ENCODE assay signal across 8 mouse cellular contexts in genomic region chr11:117326867-117327600, GRCm38 (mm10).
DNase-seq lines count a peak whose midpoint lies in the region; ATAC-seq lines count a peak whose summit lies in the region.

No protein-coding gene starts in this region.

- H3K4me1 ChIP-seq in lung, embryonic 15.5 days, result peaks cover 89% of the 10 kb centered on the region
- H3K4me1 ChIP-seq in embryonic facial prominence, embryonic 13.5 days, result peaks cover 87% of the 10 kb centered on the region

- H3K9me3 ChIP-seq in lung, embryonic 15.5 days, result no peaks in the 10 kb centered on the region
- no peaks in the 10 kb centered on the region for H3K9me3 ChIP-seq in embryonic facial prominence, embryonic 13.5 days

- no peak for ATAC-seq in lung, embryonic 15.5 days (ENCODE audit: borderline replicate concordance, extremely low read depth, low FRiP score, low TSS enrichment)
- no peak for ATAC-seq in embryonic facial prominence, embryonic 13.5 days (ENCODE audit: insufficient number of reproducible peaks, insufficient read depth, low FRiP score, low TSS enrichment, low read depth)
- ATAC-seq in megakaryocyte-erythroid progenitor cell, adult 5-6 weeks (replicated peaks; ENCODE audit: low FRiP score, low TSS enrichment, poor library complexity, severe bottlenecking), result no peak

- H3K9ac ChIP-seq in lung, embryonic 15.5 days, result no peak overlapping the region
- H3K9ac ChIP-seq in embryonic facial prominence, embryonic 13.5 days, result no peak overlapping the region

- no peaks in the 10 kb centered on the region for H3K27me3 ChIP-seq in lung, embryonic 15.5 days
- H3K27me3 ChIP-seq in embryonic facial prominence, embryonic 13.5 days, result no peaks in the 10 kb centered on the region

- WGBS in lung, embryonic 15.5 days, result 50% methylated on average over 15 of the region's 16 CpGs
- 68% methylated on average over 16 of the region's 16 CpGs for WGBS in embryonic facial prominence, embryonic 13.5 days
- WGBS in macrophage (ENCODE audit: missing documents), result 44% methylated on average over 16 of the region's 16 CpGs

- no peak overlapping the region for H3K4me3 ChIP-seq in lung, embryonic 15.5 days
- H3K4me3 ChIP-seq in embryonic facial prominence, embryonic 13.5 days, result no peak overlapping the region
- H3K4me3 ChIP-seq in macrophage (ENCODE audit: inconsistent target), result peak overlapping the region; percentile 40

- peak; percentile 86 to 90 for DNase-seq in cerebellum, postnatal 10 days
- DNase-seq in cerebellum, adult 11 months, result no peak
- DNase-seq in lung, adult 18-20 months, result no peak
- no peak for DNase-seq in testis, postnatal 10 days (ENCODE audit: low spot score)

- peaks cover 60% of the 10 kb centered on the region for H3K79me2 ChIP-seq in macrophage (ENCODE audit: inconsistent target)

- no peak overlapping the region; the same call in 1 of the 2 replicates for H3K4me2 ChIP-seq in lung, embryonic 15.5 days
- no peak overlapping the region for H3K4me2 ChIP-seq in embryonic facial prominence, embryonic 13.5 days

- H3K36me3 ChIP-seq in lung, embryonic 15.5 days, result no peaks in the 10 kb centered on the region
- H3K36me3 ChIP-seq in embryonic facial prominence, embryonic 13.5 days, result 0 out of 2 replicates have a peak, but pooled peaks cover 3% of the 10 kb centered on the region
- no peaks in the 10 kb centered on the region for H3K36me3 ChIP-seq in macrophage (ENCODE audit: inconsistent target)

- H3K27ac ChIP-seq in lung, embryonic 15.5 days, result 0 out of 2 replicates have a peak overlapping the region, but pooled peaks have one; percentile 17
- H3K27ac ChIP-seq in embryonic facial prominence, embryonic 13.5 days, result peak overlapping the region; percentile 51
- H3K27ac ChIP-seq in macrophage, result peak overlapping the region; percentile 82

Comparison
In these comparisons a context has a peak if more than half of its experiments do, and no peak if none do; other contexts are left out.
1. DNase-seq: peak in cerebellum, postnatal 10 days (2 of 2); none in cerebellum, adult 11 months (single experiment), lung, adult 18-20 months (0 of 2) and testis, postnatal 10 days (single experiment).
2. H3K27ac ChIP-seq: peak in every context shown above with its lines; median percentile 82 in macrophage; 51 in embryonic facial prominence, embryonic 13.5 days; 17 in lung, embryonic 15.5 days.